Mouse (Mus musculus) MEL (cell line): ENCODE measurements around the gene Abcc8. TPM values are rescaled to one million over a fixed set of nuclear protein-coding genes. Genes with fewer than 3 reads are reported as not detected.

ENCODE experiments used
- DNase-seq: peaks from one replicate; pipeline ENCODE4 v3.0.0; 2011; ENCODE audit warnings: low read depth, low spot score
- H3K27ac ChIP-seq: 2 replicates; pipeline ENCODE4 v1.5.1; 2012; ENCODE audit warnings: low read depth, mild to moderate bottlenecking, control low read depth, low read length, moderate library complexity; ENCODE audit not compliant: control insufficient read depth
- H3K27me3 ChIP-seq, 2 experiments: fragments of 150-350 bp in 1 of 2; sonication (generic) in 1 of 2; 2 replicates each; pipeline ENCODE4 v1.6.1; 2012; ENCODE audit warnings: low read length in 2 of 2, mild to moderate bottlenecking in 2 of 2, improper control_type of control experiment in 1 of 2, moderate library complexity in 1 of 2; ENCODE audit not compliant: insufficient read depth in 2 of 2, control insufficient read depth in 1 of 2
- H3K36me3 ChIP-seq, 2 experiments: 2 replicates each; pipeline ENCODE4 v1.6.1; 2012 to 2014; ENCODE audit warnings: low read length in 2 of 2, improper control_type of control experiment in 1 of 2, inconsistent platforms in 1 of 2, mild to moderate bottlenecking in 1 of 2; ENCODE audit not compliant: insufficient read depth in 2 of 2, control insufficient read depth in 1 of 2
- H3K4me1 ChIP-seq, 2 experiments: fragments of 150-350 bp in 1 of 2; sonication (generic) in 1 of 2; 2 replicates each; pipeline ENCODE4 v1.6.1; 2012; ENCODE audit warnings: low read length in 2 of 2, improper control_type of control experiment in 1 of 2, mild to moderate bottlenecking in 1 of 2; ENCODE audit not compliant: insufficient read depth in 2 of 2, control insufficient read depth in 1 of 2
- H3K4me3 ChIP-seq, 2 experiments: fragments of 150-350 bp in 1 of 2; sonication (generic) in 1 of 2; 2 replicates each; pipeline ENCODE4 v1.5.1; 2012; ENCODE audit warnings: low read depth in 2 of 2, low read length in 2 of 2, mild to moderate bottlenecking in 2 of 2, moderate library complexity in 2 of 2, control low read depth in 1 of 2, improper control_type of control experiment in 1 of 2; ENCODE audit not compliant: control insufficient read depth in 1 of 2, insufficient read depth in 1 of 2
- H3K79me2 ChIP-seq: 2 replicates; pipeline ENCODE4 v1.6.1; 2012; ENCODE audit warnings: mild to moderate bottlenecking, low read length, moderate library complexity; ENCODE audit not compliant: control insufficient read depth, poor library complexity, insufficient read depth
- H3K9ac ChIP-seq: 2 replicates; pipeline ENCODE4 v1.6.1; 2012; ENCODE audit warnings: low read depth, mild to moderate bottlenecking, control low read depth, low read length, moderate library complexity; ENCODE audit not compliant: control insufficient read depth, poor library complexity, severe bottlenecking
- H3K9me3 ChIP-seq: fragments of 150-350 bp; sonication (generic); replicated peaks from 2 replicates; pipeline ENCODE4 v1.6.1; 2012; ENCODE audit warnings: mild to moderate bottlenecking, low read length, improper control_type of control experiment, moderate library complexity; ENCODE audit not compliant: insufficient read depth
- BHLHE40 ChIP-seq: IDR thresholded peaks from 2 replicates; pipeline ENCODE4 v1.6.1; 2012; ENCODE audit warnings: low read depth, mild to moderate bottlenecking, inconsistent platforms, low read length, improper control_type of control experiment, borderline replicate concordance
- CHD1 ChIP-seq: IDR thresholded peaks from 2 replicates; pipeline ENCODE4 v1.6.1; 2012; ENCODE audit warnings: low read depth, mild to moderate bottlenecking, inconsistent platforms, low read length, improper control_type of control experiment
- CHD2 ChIP-seq: IDR thresholded peaks from 2 replicates; pipeline ENCODE4 v1.6.1; 2011; ENCODE audit warnings: low read length, improper control_type of control experiment
- EP300 ChIP-seq, 2 experiments: IDR thresholded peaks; 2 replicates each; pipeline ENCODE4 v1.6.1; 2011; ENCODE audit warnings: improper control_type of control experiment in 2 of 2, low read length in 2 of 2, low read depth in 1 of 2, mild to moderate bottlenecking in 1 of 2
- HCFC1 ChIP-seq: IDR thresholded peaks from 2 replicates; pipeline ENCODE4 v1.6.1; 2012; ENCODE audit warnings: low read depth, mild to moderate bottlenecking, inconsistent platforms, low read length, improper control_type of control experiment, moderate library complexity
- KAT2A ChIP-seq: conservative IDR thresholded peaks from 2 replicates; pipeline ENCODE4 v1.6.1; 2012; ENCODE audit warnings: low read depth, low read length, improper control_type of control experiment, inconsistent platforms
- MAFK ChIP-seq: IDR thresholded peaks from 2 replicates; pipeline ENCODE4 v1.6.1; 2011; ENCODE audit warnings: low read depth, mild to moderate bottlenecking, low read length, improper control_type of control experiment, borderline replicate concordance
- NELFE ChIP-seq: IDR thresholded peaks from 2 replicates; pipeline ENCODE4 v1.6.1; 2011; ENCODE audit warnings: low read depth, low read length, improper control_type of control experiment
- NRF1 ChIP-seq: IDR thresholded peaks from 2 replicates; pipeline ENCODE4 v1.6.1; 2014; ENCODE audit warnings: low read depth, mild to moderate bottlenecking, inconsistent platforms, low read length, improper control_type of control experiment, moderate library complexity; ENCODE audit not compliant: poor library complexity, insufficient read depth, severe bottlenecking
- POLR2A ChIP-seq, 2 experiments: IDR thresholded peaks; 2 replicates each; pipeline ENCODE4 v1.6.1; 2011 to 2012; ENCODE audit warnings: low read length in 2 of 2, mild to moderate bottlenecking in 2 of 2, control low read depth in 1 of 2, improper control_type of control experiment in 1 of 2, low read depth in 1 of 2, moderate library complexity in 1 of 2; ENCODE audit not compliant: control insufficient read depth in 1 of 2, insufficient read depth in 1 of 2, poor library complexity in 1 of 2
- POLR2AphosphoS5 ChIP-seq: IDR thresholded peaks from 2 replicates; pipeline ENCODE4 v1.6.1; 2012; ENCODE audit warnings: low read depth, borderline replicate concordance, mild to moderate bottlenecking, inconsistent platforms, low read length, moderate library complexity, mixed read lengths
- SIN3A ChIP-seq: IDR thresholded peaks from 2 replicates; pipeline ENCODE4 v1.6.1; 2012; ENCODE audit warnings: low read length, improper control_type of control experiment, inconsistent platforms
- SMC3 ChIP-seq: IDR thresholded peaks from 2 replicates; pipeline ENCODE4 v1.6.1; 2011; ENCODE audit warnings: low read depth, low read length, improper control_type of control experiment
- TAL1 ChIP-seq: IDR thresholded peaks from 2 replicates; pipeline ENCODE4 v1.6.1; 2012; ENCODE audit warnings: mild to moderate bottlenecking, inconsistent platforms, low read length, moderate library complexity, mixed read lengths
- TCF12 ChIP-seq: IDR thresholded peaks from 2 replicates; pipeline ENCODE4 v1.6.1; 2014; ENCODE audit warnings: low read depth, mild to moderate bottlenecking, inconsistent platforms, low read length, improper control_type of control experiment, moderate library complexity
- UBTF ChIP-seq: IDR thresholded peaks from 2 replicates; pipeline ENCODE4 v1.6.1; 2012; ENCODE audit warnings: low read depth, mild to moderate bottlenecking, inconsistent platforms, low read length, improper control_type of control experiment, moderate library complexity, borderline replicate concordance; ENCODE audit not compliant: insufficient read depth
- USF1 ChIP-seq: IDR thresholded peaks from 2 replicates; pipeline ENCODE4 v1.6.1; 2014; ENCODE audit warnings: low read depth, mild to moderate bottlenecking, inconsistent platforms, low read length, improper control_type of control experiment, moderate library complexity
- USF2 ChIP-seq, 2 experiments: IDR thresholded peaks; 2 replicates each; pipeline ENCODE4 v1.6.1; 2011 to 2012; ENCODE audit warnings: improper control_type of control experiment in 2 of 2, low read length in 2 of 2, borderline replicate concordance in 1 of 2, inconsistent platforms in 1 of 2, low read depth in 1 of 2, mild to moderate bottlenecking in 1 of 2; ENCODE audit not compliant: insufficient read depth in 1 of 2
- ZC3H11A ChIP-seq: IDR thresholded peaks from 2 replicates; pipeline ENCODE4 v1.6.1; 2012; ENCODE audit warnings: low read depth, mild to moderate bottlenecking, inconsistent platforms, low read length, improper control_type of control experiment
- ZKSCAN1 ChIP-seq: IDR thresholded peaks from 2 replicates; pipeline ENCODE4 v1.6.1; 2012; ENCODE audit warnings: low read depth, mild to moderate bottlenecking, inconsistent platforms, low read length, improper control_type of control experiment, moderate library complexity
- ZMIZ1 ChIP-seq: IDR thresholded peaks from 2 replicates; pipeline ENCODE4 v1.6.1; 2012; ENCODE audit warnings: low read depth, mild to moderate bottlenecking, inconsistent platforms, low read length, improper control_type of control experiment, moderate library complexity
- polyA plus RNA-seq, 2 experiments: library from polyadenylated mRNA; stranded (reverse) in 1 of 2; unstranded in 1 of 2; fragments of >175 nt in 1 of 2; fragments of >200 nt in 1 of 2; gene quantifications; 2 replicates each; pipeline versions ENCODE4 v1.2.1 to v1.2.4; 2012; ENCODE audit warnings: low replicate concordance in 2 of 2, low read depth in 1 of 2; ENCODE audit not compliant: insufficient read length in 2 of 2, insufficient read depth in 1 of 2, missing spikeins in 1 of 2
- total RNA-seq: library from RNA; depleted of rRNA; stranded (reverse); fragments of 300-350 nt; gene quantifications from 2 replicates; pipeline ENCODE4 v1.2.3, GENCODE M21; 2012

The Abcc8 gene
- total and polyA plus RNA-seq, 3 experiments, result not detected

GRCm38 (mm10) chr7:46111212-46111817, 68.5 kb downstream of the Abcc8 start:
- no peak for DNase-seq
- Histone ChIP-seq H3K4me1 (no peaks in the 10 kb centered on the region), H3K36me3 (no peaks in the 10 kb centered on the region), H3K9ac (no peak overlapping the region), H3K4me3 (no peak overlapping the region), H3K79me2 (no peaks in the 10 kb centered on the region), H3K27ac (no peak overlapping the region), H3K27me3 (no peaks in the 10 kb centered on the region), H3K9me3 (no peaks in the 10 kb centered on the region)
- TF ChIP-seq KAT2A, result no peak
- TF ChIP-seq BHLHE40, result no peak
- no peak for TF ChIP-seq NRF1
- no peak for TF ChIP-seq POLR2AphosphoS5
- no peak for TF ChIP-seq UBTF

GRCm38 (mm10) chr7:46110079-46110478, 69.8 kb downstream of the Abcc8 start:
- Histone ChIP-seq H3K4me1 (no peaks in the 10 kb centered on the region), H3K27me3 (no peaks in the 10 kb centered on the region), H3K27ac (no peak overlapping the region), H3K4me3 (no peak overlapping the region), H3K9me3 (no peaks in the 10 kb centered on the region), H3K9ac (no peak overlapping the region), H3K79me2 (no peaks in the 10 kb centered on the region), H3K36me3 (no peaks in the 10 kb centered on the region)
- TF ChIP-seq ZKSCAN1, result no peak
- no peak for TF ChIP-seq MAFK
- no peak for TF ChIP-seq POLR2A (IDR thresholded peaks at IDR 0.05; ENCODE audit: control insufficient read depth in 1 of 2, insufficient read depth in 1 of 2, low read depth in 1 of 2, low read length in 2 of 2, poor library complexity in 1 of 2)
- TF ChIP-seq TCF12, result no peak
- no peak for TF ChIP-seq TAL1
- TF ChIP-seq ZC3H11A, result no peak
- no peak for TF ChIP-seq EP300 (IDR thresholded peaks at IDR 0.05; ENCODE audit: low read depth in 1 of 2, low read length in 2 of 2)
- no peak for DNase-seq

GRCm38 (mm10) chr7:46105484-46105883, 74.3 kb downstream of the Abcc8 start:
- no peaks in the 10 kb centered on the region for H3K4me1 ChIP-seq
- no peak for DNase-seq
- H3K27me3 ChIP-seq, result no peaks in the 10 kb centered on the region
- no peak overlapping the region for H3K27ac ChIP-seq
- no peaks in the 10 kb centered on the region for H3K9me3 ChIP-seq
- no peaks in the 10 kb centered on the region for H3K79me2 ChIP-seq
- TF ChIP-seq POLR2A (IDR thresholded peaks at IDR 0.05; ENCODE audit: control insufficient read depth in 1 of 2, insufficient read depth in 1 of 2, low read depth in 1 of 2, low read length in 2 of 2, poor library complexity in 1 of 2), result no peak
- no peak for TF ChIP-seq ZKSCAN1
- TF ChIP-seq USF1, result no peak
- no peak for TF ChIP-seq CHD1
- TF ChIP-seq USF2 (IDR thresholded peaks at IDR 0.05; ENCODE audit: borderline replicate concordance in 1 of 2, insufficient read depth in 1 of 2, low read depth in 1 of 2, low read length in 2 of 2), result no peak
- TF ChIP-seq SMC3, result no peak
- no peak for TF ChIP-seq CHD2
- no peak for TF ChIP-seq ZMIZ1
- no peak for TF ChIP-seq SIN3A
- TF ChIP-seq NELFE, result no peak
- TF ChIP-seq HCFC1, result no peak
- TF ChIP-seq, all 39 proteins: peak for 0
- Histone ChIP-seq H3K4me3 (no peak overlapping the region), H3K9ac (no peak overlapping the region), H3K36me3 (no peaks in the 10 kb centered on the region)
